Mouse (Mus musculus) lung, adult 2 months (tissue): ENCODE data around the gene Ptprd.

Source experiments
- CTCF ChIP-seq: fragments of 200-500 bp; IDR thresholded peaks from 2 replicates; pipeline ENCODE4 v1.5.1; 2011; ENCODE audit warnings: mild to moderate bottlenecking, low read length, control low read depth; ENCODE audit not compliant: insufficient read depth
- POLR2A ChIP-seq: fragments of 200-500 bp; IDR thresholded peaks from 2 replicates; pipeline ENCODE4 v1.6.1; 2011; ENCODE audit warnings: low read depth, mild to moderate bottlenecking, control low read depth, low read length, borderline replicate concordance; ENCODE audit errors: extremely low read depth

DNA sequence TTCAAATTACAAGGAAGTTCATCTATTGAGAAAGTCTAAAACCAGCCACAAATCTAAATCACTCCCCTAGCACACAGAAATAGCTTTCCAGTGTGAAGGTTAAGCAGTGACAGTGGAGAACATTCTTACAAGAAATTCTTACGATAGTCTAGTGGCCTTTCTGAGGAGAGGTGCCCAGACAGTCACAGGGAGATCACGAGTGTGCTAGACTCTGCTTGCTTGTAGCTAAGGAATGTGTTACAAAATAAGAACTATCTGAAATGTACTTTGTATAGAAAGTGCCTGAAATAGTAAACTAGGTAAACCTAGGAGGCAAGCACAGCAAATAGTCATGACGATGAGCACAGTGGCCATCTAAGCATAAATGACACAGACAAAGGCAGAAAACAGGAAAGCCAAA lies 1054.2 kb downstream of the Ptprd start:
- TF ChIP-seq CTCF: no peak
- no peak for TF ChIP-seq POLR2A
